Mouse (Mus musculus): Measurements from ENCODE around the gene Nlrp4c.

DNA sequence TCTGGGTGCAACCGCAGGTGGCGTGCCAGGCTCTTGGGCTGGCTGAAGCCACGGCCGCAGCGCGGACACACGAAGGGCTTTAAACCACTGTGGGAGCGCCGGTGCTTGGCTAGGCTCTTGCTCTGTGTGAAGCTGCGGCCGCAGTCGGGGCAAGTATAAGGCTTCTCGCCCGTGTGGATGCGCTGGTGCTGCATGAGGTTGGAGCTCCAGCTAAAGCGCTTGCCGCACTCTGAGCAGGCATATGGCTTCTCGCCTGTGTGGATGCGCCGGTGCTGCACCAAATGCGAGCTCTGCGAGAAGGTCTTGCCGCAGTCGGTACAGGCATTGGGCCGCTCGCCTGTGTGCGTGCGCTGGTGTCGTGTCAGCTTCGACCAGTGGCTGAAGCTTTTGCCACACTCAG is 87.7 kb downstream of the Nlrp4c start:
- no peak for TF ChIP-seq CTCF (IDR thresholded peaks at IDR 0.05; ENCODE audit: control insufficient read depth, insufficient read depth, insufficient read length)
- TF ChIP-seq MYOG (IDR thresholded peaks at IDR 0.05; ENCODE audit: control insufficient read depth, extremely low read depth, insufficient read length): no peak
